Mouse (Mus musculus): ENCODE data around the gene Hmgb4.

The Hmgb4 gene

GRCm38 (mm10) chr4:128260907-128261560, at the start of gene Hmgb4:
Gene Hmgb4, minus strand, starts transcription at chr4:128260957.
- no peak for DNase-seq (ENCODE audit: low spot score)

- DNase-seq (ENCODE audit: low spot score) = no peak
These were observed 45.3 kb upstream of the Hmgb4 start for GRCm38 (mm10) chr4:128306011-128306410.

GRCm38 (mm10) chr4:128304049-128304448, 43.3 kb upstream of the Hmgb4 start:
- DNase-seq (ENCODE audit: low spot score) = no peak

- DNase-seq (ENCODE audit: low spot score) = no peak
These were observed 27.3 kb upstream of the Hmgb4 start for GRCm38 (mm10) chr4:128288095-128288494.

GRCm38 (mm10) chr4:128285009-128285408, 24.3 kb upstream of the Hmgb4 start:
- DNase-seq (ENCODE audit: low spot score) = no peak

- no peak for DNase-seq (ENCODE audit: low spot score)
These were observed 14.8 kb upstream of the Hmgb4 start for GRCm38 (mm10) chr4:128275586-128275985.

GRCm38 (mm10) chr4:128275116-128275515, 14.4 kb upstream of the Hmgb4 start:
- no peak for DNase-seq (ENCODE audit: low spot score)

GRCm38 (mm10) chr4:128273146-128273545, 12.4 kb upstream of the Hmgb4 start:
- DNase-seq (ENCODE audit: low spot score) = no peak

- DNase-seq (ENCODE audit: low spot score) = no peak
These were observed 11.7 kb upstream of the Hmgb4 start for GRCm38 (mm10) chr4:128272501-128272900.

- DNase-seq (ENCODE audit: low spot score) = no peak
These were observed 10.2 kb upstream of the Hmgb4 start for GRCm38 (mm10) chr4:128270931-128271330.

- DNase-seq (ENCODE audit: low spot score) = no peak
These were observed 9.4 kb upstream of the Hmgb4 start for GRCm38 (mm10) chr4:128270177-128270576.

- DNase-seq (ENCODE audit: low spot score) = no peak
These were observed 8.6 kb upstream of the Hmgb4 start for GRCm38 (mm10) chr4:128269261-128269875.

- no peak for DNase-seq (ENCODE audit: low spot score)
These were observed 4.6 kb upstream of the Hmgb4 start for GRCm38 (mm10) chr4:128265341-128265740.

GRCm38 (mm10) chr4:128264491-128264890, 3.7 kb upstream of the Hmgb4 start:
- no peak for DNase-seq (ENCODE audit: low spot score)

GRCm38 (mm10) chr4:128259211-128259610, 1.5 kb downstream of the Hmgb4 start:
- DNase-seq (ENCODE audit: low spot score) = no peak

- peak; percentile 8 for DNase-seq (ENCODE audit: low spot score)
These were observed 12.1 kb downstream of the Hmgb4 start for GRCm38 (mm10) chr4:128248676-128249075.

GRCm38 (mm10) chr4:128245201-128245600, 15.6 kb downstream of the Hmgb4 start:
- no peak for DNase-seq (ENCODE audit: low spot score)

- DNase-seq (ENCODE audit: low spot score) = no peak
These were observed 18.9 kb downstream of the Hmgb4 start for GRCm38 (mm10) chr4:128241854-128242356.

- no peak for DNase-seq (ENCODE audit: low spot score)
These were observed 19.5 kb downstream of the Hmgb4 start for GRCm38 (mm10) chr4:128241075-128241853.

GRCm38 (mm10) chr4:128239113-128239512, 21.6 kb downstream of the Hmgb4 start:
- DNase-seq (ENCODE audit: low spot score) = no peak

GRCm38 (mm10) chr4:128233458-128233857, 27.3 kb downstream of the Hmgb4 start:
- DNase-seq (ENCODE audit: low spot score) = no peak

GRCm38 (mm10) chr4:128227377-128228316, 33.1 kb downstream of the Hmgb4 start:
- DNase-seq (ENCODE audit: low spot score) = no peak

Data from urinary bladder, postnatal 25 days (tissue).